Mouse (Mus musculus): ENCODE measurements around the gene Neil1. TPM values are rescaled to one million over a fixed set of nuclear protein-coding genes. Genes with fewer than 3 reads are reported as not detected.

Gene Neil1
- 15.3 and 16.7 TPM in 2 replicates for polyA plus RNA-seq (2012; rRNA removed)

DNA sequence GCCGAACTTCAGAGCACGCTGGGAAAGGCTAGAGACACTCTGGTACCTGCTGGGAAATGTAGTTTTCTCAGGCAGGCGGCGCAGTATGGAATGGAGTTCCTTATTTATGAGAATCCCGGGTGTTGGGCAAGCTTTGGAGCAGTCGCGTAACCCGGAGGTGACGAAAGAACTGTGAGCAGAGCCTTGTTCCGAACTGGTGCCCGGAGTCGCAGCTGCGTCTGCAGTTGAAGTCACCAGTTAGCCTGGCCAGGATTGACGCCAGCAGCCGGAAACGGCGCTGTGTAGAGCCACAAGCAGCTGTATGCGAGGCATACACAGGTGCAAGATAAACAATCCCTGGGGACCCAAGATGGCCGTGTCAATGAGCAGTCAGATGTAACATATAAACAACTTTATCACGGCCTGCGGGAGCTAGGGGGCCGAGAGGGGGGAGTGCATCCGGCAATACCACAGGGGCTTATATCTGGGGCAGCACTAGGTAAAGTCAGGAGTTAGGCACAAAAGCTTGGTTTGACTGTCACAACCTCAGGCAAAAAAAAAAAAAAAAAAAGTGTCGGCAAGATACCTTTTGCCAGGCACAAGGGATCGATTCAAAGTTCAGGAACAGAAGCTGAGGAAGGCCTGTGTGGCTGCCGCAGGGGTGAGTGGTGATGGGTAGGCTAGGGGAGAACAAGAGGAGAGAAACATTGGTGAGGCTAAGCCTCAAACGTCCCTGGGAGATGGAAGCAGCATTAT is at the start of gene Neil1:
Gene Neil1, minus strand, starts transcription at position 162 of the 735 bp plus-strand sequence.
- Histone ChIP-seq H3K27ac (ENCODE audit: insufficient read depth, low read length) (peak within 1 kb of the TSS; percentile 87), H3K4me3 (ENCODE audit: insufficient read depth, low read length) (peak within 1 kb of the TSS; percentile 80), H3K4me1 (ENCODE audit: control insufficient read depth, insufficient read depth, low read length) (peaks cover 5% of the 10 kb centered on the region)
- peak; percentile 94 for TF ChIP-seq POLR2A (IDR thresholded peaks at IDR 0.05; ENCODE audit: extremely low read depth, insufficient read depth, low read length)
- no peak for TF ChIP-seq CTCF (IDR thresholded peaks at IDR 0.05; ENCODE audit: extremely low read depth, insufficient read depth, low read length)

DNA sequence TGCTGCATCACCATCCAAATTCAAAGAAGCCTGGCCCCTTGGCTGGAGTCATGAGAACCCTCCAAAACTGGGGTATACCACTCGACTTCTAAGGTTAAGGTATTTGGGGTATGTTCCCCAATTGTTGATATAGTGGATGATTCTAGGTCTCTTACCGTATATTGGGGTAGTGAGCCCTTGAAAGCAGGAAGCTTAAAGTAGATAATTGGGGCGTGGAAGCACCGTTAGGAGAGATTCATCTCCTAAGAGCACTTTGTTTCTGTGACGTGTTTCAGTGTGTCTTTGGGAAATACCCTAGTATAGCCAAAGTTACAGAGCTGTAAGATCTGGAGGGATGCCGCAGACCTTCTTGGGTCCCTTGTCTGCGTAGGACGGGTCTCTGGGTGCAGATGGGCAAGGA is 49.3 kb upstream of the Neil1 start:
- Histone ChIP-seq H3K4me1 (ENCODE audit: control insufficient read depth, insufficient read depth, low read length) (no peaks in the 10 kb centered on the region), H3K4me3 (ENCODE audit: insufficient read depth, low read length) (no peak overlapping the region), H3K27ac (ENCODE audit: insufficient read depth, low read length) (no peak overlapping the region)
- no peak for TF ChIP-seq CTCF (IDR thresholded peaks at IDR 0.05; ENCODE audit: extremely low read depth, insufficient read depth, low read length)
- no peak for TF ChIP-seq POLR2A (IDR thresholded peaks at IDR 0.05; ENCODE audit: extremely low read depth, insufficient read depth, low read length)

DNA sequence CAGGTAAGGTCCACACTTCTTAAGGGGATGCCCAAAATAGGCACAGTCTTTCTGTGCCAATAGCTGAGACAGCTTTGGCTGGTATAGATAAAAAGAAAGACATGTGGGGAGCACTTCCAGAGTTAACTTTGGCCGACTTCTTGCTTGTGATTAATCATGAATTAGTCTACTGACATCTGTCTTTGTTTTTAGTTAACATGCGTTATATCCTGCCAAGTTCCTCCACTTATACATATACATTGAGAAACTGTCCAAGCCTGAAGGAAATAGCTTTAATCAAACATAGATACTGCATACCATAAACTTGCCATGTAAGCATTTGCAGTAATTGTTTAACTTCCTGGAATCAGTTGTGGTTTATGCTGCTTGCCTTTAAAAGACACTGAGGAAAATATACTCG is 48.6 kb upstream of the Neil1 start:
- Histone ChIP-seq H3K4me1 (ENCODE audit: control insufficient read depth, insufficient read depth, low read length) (no peaks in the 10 kb centered on the region), H3K4me3 (ENCODE audit: insufficient read depth, low read length) (no peak overlapping the region), H3K27ac (ENCODE audit: insufficient read depth, low read length) (no peak overlapping the region)
- no peak for TF ChIP-seq POLR2A (IDR thresholded peaks at IDR 0.05; ENCODE audit: extremely low read depth, insufficient read depth, low read length)
- TF ChIP-seq CTCF (IDR thresholded peaks at IDR 0.05; ENCODE audit: extremely low read depth, insufficient read depth, low read length): no peak

DNA sequence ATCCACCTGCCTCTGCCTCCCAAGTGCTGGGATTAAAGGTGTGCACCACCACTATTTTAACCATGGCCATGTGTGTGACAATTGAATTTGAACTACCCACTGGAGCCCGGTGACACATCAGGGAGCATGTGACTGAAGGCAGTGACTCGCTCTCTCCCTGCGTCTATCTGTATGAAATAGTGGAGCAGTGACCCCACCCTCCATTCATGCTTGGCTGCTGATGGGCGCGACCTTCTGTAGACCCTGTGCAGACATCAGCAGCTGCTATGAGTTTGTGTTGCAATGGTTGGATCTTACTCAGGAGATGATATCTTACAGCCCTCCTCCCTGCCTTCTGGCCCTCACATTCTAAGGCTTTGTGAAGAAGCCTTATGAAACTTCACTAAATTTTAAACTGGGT is 20.3 kb upstream of the Neil1 start:
- no peaks in the 10 kb centered on the region for H3K4me1 ChIP-seq (ENCODE audit: control insufficient read depth, insufficient read depth, low read length)
- H3K27ac ChIP-seq (ENCODE audit: insufficient read depth, low read length): no peak overlapping the region
- no peak overlapping the region for H3K4me3 ChIP-seq (ENCODE audit: insufficient read depth, low read length)
- TF ChIP-seq POLR2A (IDR thresholded peaks at IDR 0.05; ENCODE audit: extremely low read depth, insufficient read depth, low read length): no peak
- no peak for TF ChIP-seq CTCF (IDR thresholded peaks at IDR 0.05; ENCODE audit: extremely low read depth, insufficient read depth, low read length)

DNA sequence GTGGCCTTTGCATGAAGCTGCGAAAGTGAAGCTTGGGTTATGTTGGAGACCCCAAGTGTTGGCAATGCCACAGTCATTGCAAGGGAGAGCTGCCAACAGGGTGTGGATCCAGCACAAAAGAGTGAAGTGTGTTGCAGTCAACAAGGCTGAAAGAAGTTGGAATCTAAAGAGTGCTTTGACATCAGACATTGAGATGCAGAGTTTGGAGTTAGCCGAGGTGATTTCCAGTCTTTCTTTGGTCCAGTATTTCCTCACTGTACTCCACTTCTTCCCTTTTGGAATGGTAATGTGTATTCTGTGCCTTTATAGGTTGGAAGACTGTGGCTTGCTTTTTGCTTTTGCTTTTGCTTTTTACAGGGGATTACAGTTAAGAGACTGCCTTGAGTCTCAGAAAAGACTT is 18.1 kb upstream of the Neil1 start:
- H3K27ac ChIP-seq (ENCODE audit: insufficient read depth, low read length): no peak overlapping the region
- no peak overlapping the region for H3K4me3 ChIP-seq (ENCODE audit: insufficient read depth, low read length)
- no peaks in the 10 kb centered on the region for H3K4me1 ChIP-seq (ENCODE audit: control insufficient read depth, insufficient read depth, low read length)
- TF ChIP-seq POLR2A (IDR thresholded peaks at IDR 0.05; ENCODE audit: extremely low read depth, insufficient read depth, low read length): no peak
- TF ChIP-seq CTCF (IDR thresholded peaks at IDR 0.05; ENCODE audit: extremely low read depth, insufficient read depth, low read length): no peak

DNA sequence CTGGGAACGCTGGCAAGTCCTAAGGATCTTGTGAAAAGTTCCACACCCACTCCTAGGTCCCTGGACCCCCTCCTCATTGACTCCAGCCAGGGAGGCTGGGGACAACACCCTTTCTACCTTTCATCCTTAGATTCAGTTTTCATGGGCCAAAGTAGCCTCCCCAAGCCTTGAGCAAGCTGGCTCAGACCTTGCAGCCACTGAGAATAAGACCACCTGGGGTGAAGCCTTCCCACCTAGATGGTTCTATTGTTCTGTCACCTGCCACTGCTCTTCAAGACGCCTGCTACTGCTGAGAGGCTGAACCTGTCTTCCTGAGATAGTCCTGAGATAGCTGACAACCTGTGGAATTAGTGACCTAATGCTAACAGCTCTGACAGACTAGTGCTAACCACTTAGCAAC is 15.0 kb upstream of the Neil1 start:
- TF ChIP-seq POLR2A (IDR thresholded peaks at IDR 0.05; ENCODE audit: extremely low read depth, insufficient read depth, low read length) (no peak), CTCF (IDR thresholded peaks at IDR 0.05; ENCODE audit: extremely low read depth, insufficient read depth, low read length) (no peak)
- no peak overlapping the region for H3K4me3 ChIP-seq (ENCODE audit: insufficient read depth, low read length)
- no peak overlapping the region for H3K27ac ChIP-seq (ENCODE audit: insufficient read depth, low read length)
- no peaks in the 10 kb centered on the region for H3K4me1 ChIP-seq (ENCODE audit: control insufficient read depth, insufficient read depth, low read length)

DNA sequence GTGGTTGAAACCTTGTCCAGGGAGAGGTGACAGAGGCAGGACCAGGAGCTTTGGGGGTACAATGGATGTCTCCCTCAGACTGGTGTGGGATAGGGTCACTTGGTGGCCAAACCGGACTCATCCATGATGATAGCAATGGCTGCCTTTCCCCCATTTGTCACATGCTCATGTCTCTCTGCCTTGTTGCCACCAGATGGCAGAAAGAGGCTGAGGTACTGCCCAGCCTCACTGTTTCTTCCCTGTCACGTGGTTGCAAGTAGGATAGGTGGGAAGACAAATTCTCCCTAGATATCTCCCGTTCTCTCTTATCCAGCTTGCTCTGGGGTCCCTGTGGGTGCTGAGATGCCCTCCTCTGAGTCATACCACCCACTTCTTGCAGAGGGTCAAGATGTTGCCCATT is 14.4 kb upstream of the Neil1 start:
- TF ChIP-seq CTCF (IDR thresholded peaks at IDR 0.05; ENCODE audit: extremely low read depth, insufficient read depth, low read length): peak; percentile 72
- TF ChIP-seq POLR2A (IDR thresholded peaks at IDR 0.05; ENCODE audit: extremely low read depth, insufficient read depth, low read length): no peak
- H3K4me3 ChIP-seq (ENCODE audit: insufficient read depth, low read length): no peak overlapping the region
- no peaks in the 10 kb centered on the region for H3K4me1 ChIP-seq (ENCODE audit: control insufficient read depth, insufficient read depth, low read length)
- H3K27ac ChIP-seq (ENCODE audit: insufficient read depth, low read length): no peak overlapping the region

DNA sequence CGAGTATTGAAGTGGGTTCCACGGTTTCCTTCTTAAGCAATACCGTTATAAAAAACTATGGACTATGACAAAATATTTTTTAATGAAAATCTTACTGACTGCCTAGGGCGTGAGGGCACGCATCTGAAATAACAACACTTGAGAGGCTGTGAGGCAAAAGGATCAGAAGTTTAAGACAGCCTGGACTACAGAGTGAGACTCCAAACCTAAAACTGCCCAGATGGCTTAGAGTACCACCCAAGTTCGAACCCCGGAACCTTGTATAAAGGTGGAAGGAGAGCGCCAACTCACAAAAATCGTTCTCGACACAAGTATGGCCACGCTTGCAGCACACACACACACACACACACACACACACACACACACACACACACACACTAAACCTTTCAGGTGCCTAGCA is 10.4 kb upstream of the Neil1 start:
- peak overlapping the region; percentile 78 for H3K4me3 ChIP-seq (ENCODE audit: insufficient read depth, low read length)
- H3K27ac ChIP-seq (ENCODE audit: insufficient read depth, low read length): no peak overlapping the region
- peaks cover 6% of the 10 kb centered on the region for H3K4me1 ChIP-seq (ENCODE audit: control insufficient read depth, insufficient read depth, low read length)
- TF ChIP-seq CTCF (IDR thresholded peaks at IDR 0.05; ENCODE audit: extremely low read depth, insufficient read depth, low read length) (no peak), POLR2A (IDR thresholded peaks at IDR 0.05; ENCODE audit: extremely low read depth, insufficient read depth, low read length) (no peak)

DNA sequence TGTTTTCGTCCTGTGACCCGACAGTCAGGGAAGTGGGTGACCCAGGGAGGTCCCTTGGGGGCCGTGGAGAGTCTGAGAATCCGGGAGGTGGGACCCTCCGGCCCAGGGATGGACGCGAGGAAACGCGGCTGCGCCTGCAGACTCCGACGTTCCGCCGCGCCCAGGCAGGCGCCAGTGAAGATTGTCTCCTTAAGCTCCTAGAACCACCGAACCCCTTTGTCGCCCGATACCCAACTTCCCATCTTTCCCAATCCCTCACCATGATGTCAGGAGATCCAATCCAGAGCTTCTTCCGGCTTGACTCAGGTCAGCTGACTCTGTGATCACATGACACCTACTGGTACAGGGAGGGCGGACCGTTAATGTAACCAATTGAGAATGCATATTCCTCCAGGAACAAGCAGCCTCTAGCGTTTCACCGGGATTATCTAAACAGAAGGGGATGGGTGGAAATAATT is 9.9 kb upstream of the Neil1 start, which contains the start of gene Commd4:
Gene Commd4, minus strand, starts transcription at position 319 of the 458 bp plus-strand sequence.
- H3K4me3 ChIP-seq (ENCODE audit: insufficient read depth, low read length): peak within 1 kb of the TSS; percentile 78
- peaks cover 6% of the 10 kb centered on the region for H3K4me1 ChIP-seq (ENCODE audit: control insufficient read depth, insufficient read depth, low read length)
- peak within 1 kb of the TSS; percentile 13; the same call in 1 of the 2 replicates for H3K27ac ChIP-seq (ENCODE audit: insufficient read depth, low read length)
- no peak for TF ChIP-seq CTCF (IDR thresholded peaks at IDR 0.05; ENCODE audit: extremely low read depth, insufficient read depth, low read length)
- TF ChIP-seq POLR2A (IDR thresholded peaks at IDR 0.05; ENCODE audit: extremely low read depth, insufficient read depth, low read length): peak; percentile 92

DNA sequence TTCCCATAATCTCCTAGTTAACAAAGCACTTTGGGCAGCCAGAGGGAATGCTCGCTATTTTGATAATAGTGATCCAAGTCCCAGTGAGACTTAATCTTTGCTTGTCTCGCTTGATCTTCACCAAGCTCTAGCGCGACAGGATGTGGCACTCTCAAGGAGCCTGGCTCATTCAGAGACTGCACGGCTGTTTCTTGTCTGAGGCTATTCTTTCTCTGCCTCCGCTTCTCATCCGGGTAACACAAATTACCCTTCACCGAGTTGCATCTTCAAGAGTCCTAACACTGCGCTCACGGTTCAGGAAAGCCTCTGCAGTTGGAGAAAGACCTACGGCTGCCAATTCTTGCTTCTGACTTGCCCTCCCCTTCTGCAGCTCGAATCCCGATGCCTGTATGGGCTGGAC is 9.4 kb upstream of the Neil1 start:
- TF ChIP-seq CTCF (IDR thresholded peaks at IDR 0.05; ENCODE audit: extremely low read depth, insufficient read depth, low read length): no peak
- peak; percentile 45; the same call in 1 of the 2 replicates for TF ChIP-seq POLR2A (IDR thresholded peaks at IDR 0.05; ENCODE audit: extremely low read depth, insufficient read depth, low read length)
- H3K4me1 ChIP-seq (ENCODE audit: control insufficient read depth, insufficient read depth, low read length): peaks cover 6% of the 10 kb centered on the region
- peak overlapping the region; percentile 13; the same call in 1 of the 2 replicates for H3K27ac ChIP-seq (ENCODE audit: insufficient read depth, low read length)
- peak overlapping the region; percentile 78 for H3K4me3 ChIP-seq (ENCODE audit: insufficient read depth, low read length)
